Mouse (Mus musculus): ENCODE data around the gene Mbtd1.

GRCm38 (mm10) chr11:93961482-93961881 is 75.8 kb downstream of the Mbtd1 start:
- no peak for TF ChIP-seq POLR2A (IDR thresholded peaks at IDR 0.05; ENCODE audit: insufficient read depth, low read length)
- no peak for TF ChIP-seq CTCF (IDR thresholded peaks at IDR 0.05; ENCODE audit: low read depth, low read length)
- no peak for TF ChIP-seq EP300 (IDR thresholded peaks at IDR 0.05; ENCODE audit: insufficient read depth, low read depth, low read length)

All from ES-Bruce4 (cell line).